8 mouse cellular contexts compared by ENCODE assay signal in the genomic region with DNA sequence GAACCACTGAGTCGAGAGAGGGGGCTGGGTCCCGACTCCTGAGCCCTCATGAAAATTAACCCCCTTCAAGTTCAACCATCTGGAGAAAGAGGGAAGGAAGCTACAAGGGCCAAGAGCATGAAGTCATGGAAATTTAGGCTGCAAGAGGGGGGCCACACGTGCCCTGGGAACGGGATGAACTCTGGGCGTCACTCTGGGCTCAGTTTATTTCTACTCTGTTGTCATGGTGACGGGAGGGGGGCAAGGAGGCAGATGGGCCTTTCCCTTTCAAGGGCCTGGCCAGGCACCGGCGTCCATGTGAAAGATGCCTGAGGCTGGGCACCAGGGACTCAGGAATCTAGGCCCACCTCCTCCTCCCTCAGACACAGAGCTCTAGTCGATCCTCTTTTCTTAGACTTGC. TPM values are rescaled to one million over a fixed set of nuclear protein-coding genes. Genes with fewer than 3 reads are reported as not detected.
A peak's percentile ranks its signal among the peaks of the same experiment; 100 is the strongest.
DNase-seq lines count a peak whose midpoint lies in the region; ATAC-seq and TF ChIP-seq lines count a peak whose summit lies in the region.

No protein-coding gene starts in this region.

- no peaks in the 10 kb centered on the region for H3K9me3 ChIP-seq in stomach, postnatal 0 days (ENCODE audit: control insufficient read depth, low read length)

- H3K27ac ChIP-seq in stomach, postnatal 0 days (replicated peaks) = peak overlapping the region; percentile 81

- no peak for TF ChIP-seq CTCF in stomach, postnatal 0 days (IDR thresholded peaks at IDR 0.05; ENCODE audit: low read depth)

- H3K4me3 ChIP-seq in stomach, postnatal 0 days (ENCODE audit: low read depth, low read length) = peak overlapping the region; percentile 87; the same call in 1 of the 2 replicates

- peak overlapping the region; percentile 72 for H3K4me2 ChIP-seq in stomach, postnatal 0 days (replicated peaks; ENCODE audit: low read depth)

- peaks cover 8% of the 10 kb centered on the region for H3K4me1 ChIP-seq in stomach, postnatal 0 days (replicated peaks; ENCODE audit: control insufficient read depth, insufficient read depth)

- H3K9ac ChIP-seq in stomach, postnatal 0 days (ENCODE audit: low read length) = peak overlapping the region; percentile 54; the same call in 1 of the 2 replicates

- H3K36me3 ChIP-seq in stomach, postnatal 0 days (ENCODE audit: control insufficient read depth, insufficient read depth, low read length) = peaks cover 10% of the 10 kb centered on the region

- DNase-seq in cerebellum, adult 8-10 months = peak; percentile 29
- DNase-seq in cerebellum, adult 9-10 months = no peak
- peak; percentile 75 for DNase-seq in embryo, embryonic 10.5 days (ENCODE audit: low spot score)
- peak; percentile 92 for DNase-seq in heart, adult 8-10 months (ENCODE audit: low spot score)
- DNase-seq in kidney, adult 18-20 months = peak; percentile 14
- peak; percentile 89 for DNase-seq in lung, postnatal 25 days (ENCODE audit: low spot score)
- peak; percentile 64 for DNase-seq in stomach, postnatal 0 days (ENCODE audit: low spot score)
- DNase-seq in right cerebral cortex, adult 18-20 months = no peak

- peak; percentile 59 for TF ChIP-seq EP300 in stomach, postnatal 0 days (optimal IDR thresholded peaks at IDR 0.05)

- 26% methylated on average over 9 of the region's 9 CpGs for WGBS in stomach, postnatal 0 days

- H3K27me3 ChIP-seq in stomach, postnatal 0 days (ENCODE audit: control insufficient read depth, insufficient read depth, low read length) = no peaks in the 10 kb centered on the region

- peak; percentile 60; the same call in 1 of the 2 replicates for ATAC-seq in stomach, postnatal 0 days (ENCODE audit: low FRiP score, low TSS enrichment)

RNA-seq across cellular contexts. Expression of gene Ppp1r12c, which starts 3.2 kb away (rescaled TPM):
- total RNA-seq in heart, adult 8-10 months (2022) = 10 to 100 TPM; 55.6 to 74.8 (median 61.6) TPM
- 39.5 and 44.4 TPM in 2 replicates for polyA plus RNA-seq in stomach, postnatal 0 days (2015; fragmentation: Nextera tagmentation; extraction: Ambion mirVana)

RNA-seq across cellular contexts. Expression of gene Tnnt1, which starts 17.9 kb away (rescaled TPM):
- 10 to 100 TPM; 12.4 to 22.1 (median 19.0) TPM for total RNA-seq in heart, adult 8-10 months (2022)
- 15.5 and 16.5 TPM in 2 replicates for polyA plus RNA-seq in stomach, postnatal 0 days (2015; fragmentation: Nextera tagmentation; extraction: Ambion mirVana)

RNA-seq across cellular contexts. Expression of gene Tnni3, which starts 25.8 kb away (rescaled TPM):
- total RNA-seq in heart, adult 8-10 months (2022) = over 10,000 TPM in 3 of 4 experiments, 1,000 to 10,000 TPM in 1; 9,443 to 11,840 (median 11,050) TPM
- 24.4 and 30.4 TPM in 2 replicates for polyA plus RNA-seq in stomach, postnatal 0 days (2015; fragmentation: Nextera tagmentation; extraction: Ambion mirVana)

RNA-seq across cellular contexts. Expression of gene Dnaaf3, which starts 34.0 kb away (rescaled TPM):
- 1 to 10 TPM; 2.3 to 3.0 (median 2.6) TPM for total RNA-seq in heart, adult 8-10 months (2022)
- polyA plus RNA-seq in stomach, postnatal 0 days (2015; fragmentation: Nextera tagmentation; extraction: Ambion mirVana) = 0.89 and 0.98 TPM in 2 replicates

RNA-seq across cellular contexts. Expression of gene Eps8l1, which starts 37.8 kb away (rescaled TPM):
- 1 to 10 TPM; 1.3 to 5.8 (median 3.6) TPM for total RNA-seq in heart, adult 8-10 months (2022)
- 25.2 and 33.3 TPM in 2 replicates for polyA plus RNA-seq in stomach, postnatal 0 days (2015; fragmentation: Nextera tagmentation; extraction: Ambion mirVana)

Comparison
In these comparisons a context has a peak if more than half of its experiments do, and no peak if none do; other contexts are left out.
1. DNase-seq: peak in cerebellum, adult 8-10 months (single experiment), embryo, embryonic 10.5 days (single experiment), heart, adult 8-10 months (single experiment), kidney, adult 18-20 months (single experiment), lung, postnatal 25 days (single experiment) and stomach, postnatal 0 days (single experiment); none in cerebellum, adult 9-10 months (single experiment) and right cerebral cortex, adult 18-20 months (single experiment).